19 mouse cellular contexts compared by ENCODE assay signal in the genomic region with DNA sequence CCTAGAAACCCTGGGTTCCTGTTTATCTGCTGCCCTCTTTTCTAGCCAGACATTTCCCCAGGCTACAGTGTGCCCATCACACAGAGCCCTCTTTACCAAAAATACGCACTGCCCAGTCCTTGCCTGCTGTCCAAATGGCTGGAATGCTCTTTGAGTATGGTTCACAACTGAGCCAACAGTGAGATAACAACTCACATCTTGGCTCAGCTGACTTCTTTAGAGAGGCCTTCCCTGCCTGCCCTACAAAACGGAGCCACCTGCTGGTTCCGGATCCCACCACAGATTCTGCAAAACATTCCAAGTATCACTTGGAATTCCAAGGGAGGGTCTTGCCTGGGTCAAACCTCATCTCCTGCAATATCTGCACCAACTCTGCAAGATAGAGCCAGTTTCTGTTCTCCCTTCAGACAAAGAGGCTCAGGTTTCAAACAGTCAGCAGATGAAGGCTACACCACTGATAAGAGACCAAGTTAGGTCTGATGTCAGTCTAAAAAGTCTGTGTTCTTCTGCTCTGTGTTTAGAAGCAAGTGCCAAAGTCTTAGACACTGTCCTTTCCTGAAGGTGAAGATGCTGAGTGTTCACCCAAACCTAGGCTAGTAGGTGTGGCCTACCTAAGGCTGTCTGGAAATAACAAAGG.
DNase-seq lines count a peak whose midpoint lies in the region; ATAC-seq and TF ChIP-seq lines count a peak whose summit lies in the region.
"Had no signal": no experiment of that assay in that cellular context is flagged by ENCODE, and none has a peak within 500 bp of the region (broad histone marks: within the 10 kb centered on the region; RNA-seq: fewer than 3 reads in every experiment).

No protein-coding gene starts in this region.

- TF ChIP-seq CTCF in testis, adult 2 months (IDR thresholded peaks at IDR 0.05; ENCODE audit: control insufficient read depth, insufficient read depth, insufficient replicate concordance, low read depth, low read length), result no peak
- TF ChIP-seq CTCF in heart, postnatal 0 days (IDR thresholded peaks at IDR 0.05; ENCODE audit: low read depth), result peak; percentile 30

- no peak overlapping the region for H3K4me3 ChIP-seq in heart, embryonic 12.5 days
- peak overlapping the region; percentile 42 for H3K4me3 ChIP-seq in testis, adult 2 months (ENCODE audit: control insufficient read depth, low read depth, low read length)
- no peak overlapping the region for H3K4me3 ChIP-seq in heart, postnatal 0 days (ENCODE audit: low read depth, low read length)
- H3K4me3 ChIP-seq: embryonic facial prominence, embryonic 12.5 days; forebrain, embryonic 15.5 days; hindbrain, embryonic 13.5 days had no signal

- peaks cover 25% of the 10 kb centered on the region for H3K4me1 ChIP-seq in heart, embryonic 12.5 days (replicated peaks)
- peaks cover 3% of the 10 kb centered on the region; the same call in 1 of the 2 replicates for H3K4me1 ChIP-seq in testis, adult 2 months (ENCODE audit: control insufficient read depth, insufficient read depth, low read length)
- peaks cover 12% of the 10 kb centered on the region for H3K4me1 ChIP-seq in heart, postnatal 0 days (ENCODE audit: control insufficient read depth, insufficient read depth)
- H3K4me1 ChIP-seq: embryonic facial prominence, embryonic 12.5 days; forebrain, embryonic 15.5 days; hindbrain, embryonic 13.5 days had no signal

- DNase-seq in heart, adult 18-20 months, result peak; percentile 59 to 74
- DNase-seq in testis, postnatal 10 days (ENCODE audit: low spot score), result no peak
- no peak for DNase-seq in heart, postnatal 0 days (ENCODE audit: low spot score)
- DNase-seq in frontal cortex, postnatal 14 days (ENCODE audit: low spot score in 2 of 2), result no peak
- no peak for DNase-seq in right cerebral cortex, adult 18-20 months
- DNase-seq: adrenal gland, postnatal 14 days; cerebellum, adult 11-12 months; cerebellum, adult 9-10 months; cerebellum, postnatal 25 days; gastrocnemius, postnatal 14 days; kidney, adult 11 months had no signal

- TF ChIP-seq EP300 in heart, postnatal 0 days (IDR thresholded peaks at IDR 0.05; ENCODE audit: low read depth), result no peak

- 51% methylated on average over 3 of the region's 3 CpGs for WGBS in heart, embryonic 12.5 days
- WGBS in heart, postnatal 0 days, result 27% methylated on average over 3 of the region's 3 CpGs

- no peak overlapping the region for H3K27ac ChIP-seq in heart, embryonic 12.5 days (ENCODE audit: poor library complexity, severe bottlenecking)
- no peak overlapping the region for H3K27ac ChIP-seq in testis, adult 2 months (ENCODE audit: control insufficient read depth, insufficient read depth, low read depth, low read length)
- 0 out of 2 replicates have a peak overlapping the region, but pooled peaks have one; percentile 11 for H3K27ac ChIP-seq in heart, postnatal 0 days (ENCODE audit: low read depth)
- H3K27ac ChIP-seq: embryonic facial prominence, embryonic 12.5 days; forebrain, embryonic 15.5 days; hindbrain, embryonic 13.5 days; hindbrain, postnatal 0 days had no signal

- H3K9me3 ChIP-seq in heart, embryonic 12.5 days (replicated peaks), result peaks cover 6% of the 10 kb centered on the region
- no peaks in the 10 kb centered on the region for H3K9me3 ChIP-seq in heart, postnatal 0 days (replicated peaks; ENCODE audit: control insufficient read depth, low read length)
- H3K9me3 ChIP-seq: embryonic facial prominence, embryonic 12.5 days; forebrain, embryonic 15.5 days; hindbrain, embryonic 13.5 days had no signal

- no peak for ATAC-seq in heart, embryonic 12.5 days (ENCODE audit: insufficient number of reproducible peaks, low FRiP score)
- peak; percentile 58 for ATAC-seq in heart, postnatal 0 days (ENCODE audit: insufficient read depth, low read depth)
- ATAC-seq: activated CD4-positive, CD25-positive, alpha-beta regulatory T cell, adult 4 months; forebrain, embryonic 15.5 days; hindbrain, postnatal 0 days; Patski had no signal

- H3K4me2 ChIP-seq in heart, embryonic 12.5 days, result no peak overlapping the region
- no peak overlapping the region for H3K4me2 ChIP-seq in heart, postnatal 0 days (ENCODE audit: low read depth, low read length)
- H3K4me2 ChIP-seq: embryonic facial prominence, embryonic 12.5 days; forebrain, embryonic 15.5 days; hindbrain, embryonic 13.5 days had no signal

- H3K36me3 ChIP-seq in heart, embryonic 12.5 days, result peaks cover 10% of the 10 kb centered on the region
- H3K36me3 ChIP-seq in testis, adult 2 months (ENCODE audit: control insufficient read depth, insufficient read depth, low read length), result no peaks in the 10 kb centered on the region
- H3K36me3 ChIP-seq in heart, postnatal 0 days (replicated peaks; ENCODE audit: control insufficient read depth, insufficient read depth, low read length), result 0 out of 2 replicates have a peak, but pooled peaks cover 9% of the 10 kb centered on the region
- H3K36me3 ChIP-seq: forebrain, embryonic 15.5 days had no signal

- no peaks in the 10 kb centered on the region for H3K27me3 ChIP-seq in heart, embryonic 12.5 days (replicated peaks)
- no peaks in the 10 kb centered on the region for H3K27me3 ChIP-seq in testis, adult 2 months (ENCODE audit: control insufficient read depth, insufficient read depth, low read length)
- H3K27me3 ChIP-seq in heart, postnatal 0 days (ENCODE audit: control insufficient read depth, insufficient read depth, low read length), result no peaks in the 10 kb centered on the region
- H3K27me3 ChIP-seq: embryonic facial prominence, embryonic 12.5 days; forebrain, embryonic 15.5 days; hindbrain, embryonic 13.5 days; Patski had no signal

- no peak overlapping the region for H3K9ac ChIP-seq in heart, embryonic 12.5 days
- H3K9ac ChIP-seq in heart, postnatal 0 days (replicated peaks; ENCODE audit: low read depth, low read length), result no peak overlapping the region
- H3K9ac ChIP-seq: embryonic facial prominence, embryonic 12.5 days; forebrain, embryonic 15.5 days; hindbrain, embryonic 13.5 days had no signal

- TF ChIP-seq POLR2A in testis, adult 2 months (IDR thresholded peaks at IDR 0.05; ENCODE audit: control insufficient read depth, low read depth, low read length), result no peak

Comparison
In these comparisons a context has a peak if more than half of its experiments do, and no peak if none do; other contexts are left out.
1. DNase-seq: peak in heart, adult 18-20 months (2 of 2); none in testis, postnatal 10 days (single experiment), heart, postnatal 0 days (single experiment), frontal cortex, postnatal 14 days (0 of 2) and right cerebral cortex, adult 18-20 months (single experiment).